Mouse (Mus musculus) kidney, postnatal 0 days (tissue): Measurements from ENCODE around the gene Adamts3. TPM values are rescaled to one million over a fixed set of nuclear protein-coding genes. Genes with fewer than 3 reads are reported as not detected.
A peak's percentile ranks its signal among the peaks of the same experiment; 100 is the strongest.

ENCODE experiments used
- ATAC-seq: fragments of 200-750 bp; cut with Nextera tagmentation; replicated peaks from 2 replicates; pipeline ENCODE4 v1.8.0; 2017; ENCODE audit warnings: low read depth, moderate number of reproducible peaks, moderate TSS enrichment, moderate library complexity; ENCODE audit not compliant: low FRiP score
- DNase-seq: peaks from one replicate; pipeline ENCODE4 v3.0.0-alpha.2; 2016; ENCODE audit warnings: low spot score
- H3K27ac ChIP-seq: fragments of 300-500 bp; sonication (generic); 2 replicates; pipeline ENCODE4 v1.5.1; 2014; ENCODE audit warnings: mild to moderate bottlenecking
- H3K27me3 ChIP-seq: fragments of 300-500 bp; sonication (generic); 2 replicates; pipeline ENCODE4 v1.6.1; 2014; ENCODE audit warnings: low read length, mixed read lengths; ENCODE audit not compliant: insufficient read depth
- H3K36me3 ChIP-seq: fragments of 300-500 bp; sonication (generic); 2 replicates; pipeline ENCODE4 v1.6.1; 2014; ENCODE audit warnings: low read length, mixed read lengths; ENCODE audit not compliant: insufficient read depth
- H3K4me1 ChIP-seq: fragments of 300-500 bp; sonication (generic); replicated peaks from 2 replicates; pipeline ENCODE4 v1.6.1; 2014; ENCODE audit warnings: antibody characterized with exemption, low read length, mixed read lengths; ENCODE audit not compliant: insufficient read depth
- H3K4me2 ChIP-seq: fragments of 300-500 bp; sonication (generic); 2 replicates; pipeline ENCODE4 v1.6.1; 2014; ENCODE audit warnings: mild to moderate bottlenecking, low read length, moderate library complexity, mixed read lengths
- H3K4me3 ChIP-seq: fragments of 300-500 bp; sonication (generic); replicated peaks from 2 replicates; pipeline ENCODE4 v1.5.1; 2014; ENCODE audit warnings: low read depth, low read length
- H3K9ac ChIP-seq: fragments of 300-500 bp; sonication (generic); 2 replicates; pipeline ENCODE4 v1.6.1; 2014; ENCODE audit warnings: low read depth, low read length
- H3K9me3 ChIP-seq: fragments of 300-500 bp; sonication (generic); replicated peaks from 2 replicates; pipeline ENCODE4 v1.6.1; 2016; ENCODE audit warnings: low read length, inconsistent platforms, mixed read lengths
- CTCF ChIP-seq: IDR thresholded peaks from 2 replicates; pipeline ENCODE4 v1.5.1; 2016; ENCODE audit warnings: antibody characterized with exemption, low read depth, mild to moderate bottlenecking, moderate library complexity
- WGBS: fragments of 180-500 bp; shearing (Covaris S2); extraction: QIAGEN DNeasy Blood & Tissue Kit; methylation state at CpG from one replicate; pipeline ENCODE4 v1.1.7; 2014; 5-methylcytosine and 5-hydroxymethylcytosine counted together
- polyA plus RNA-seq: library from polyadenylated mRNA; unstranded; fragments of >200 nt; fragmentation: Nextera tagmentation; extraction: Ambion mirVana; gene quantifications from 2 replicates; pipeline ENCODE4 v1.2.1, GENCODE M21; 2015

Gene Adamts3
- polyA plus RNA-seq, 1 experiment from 2014 or later, result 1.2 TPM

- 86% methylated on average over 4 of the region's 4 CpGs for WGBS
- Histone ChIP-seq H3K36me3 (no peaks in the 10 kb centered on the region), H3K4me3 (no peak overlapping the region), H3K27me3 (no peaks in the 10 kb centered on the region), H3K4me1 (no peaks in the 10 kb centered on the region), H3K9me3 (no peaks in the 10 kb centered on the region), H3K4me2 (no peak overlapping the region), H3K9ac (no peak overlapping the region), H3K27ac (no peak overlapping the region)
- DNase-seq, result no peak
- no peak for ATAC-seq
- TF ChIP-seq CTCF, result no peak
Observed at GRCm38 (mm10) chr5:89760368-89760767, 122.8 kb downstream of the Adamts3 start.

GRCm38 (mm10) chr5:89751836-89752235 is 131.3 kb downstream of the Adamts3 start:
- H3K9ac ChIP-seq, result no peak overlapping the region
- H3K36me3 ChIP-seq, result no peaks in the 10 kb centered on the region
- no peaks in the 10 kb centered on the region for H3K4me1 ChIP-seq
- WGBS, result 89% methylated on average over 2 of the region's 2 CpGs
- no peak overlapping the region for H3K4me2 ChIP-seq
- no peak for ATAC-seq
- H3K9me3 ChIP-seq, result no peaks in the 10 kb centered on the region
- no peaks in the 10 kb centered on the region for H3K27me3 ChIP-seq
- DNase-seq, result no peak
- no peak overlapping the region for H3K4me3 ChIP-seq
- no peak for TF ChIP-seq CTCF
- no peak overlapping the region for H3K27ac ChIP-seq

GRCm38 (mm10) chr5:89748185-89748884 is 134.8 kb downstream of the Adamts3 start:
- DNase-seq, result peak; percentile 11
- H3K27ac ChIP-seq, result no peak overlapping the region

GRCm38 (mm10) chr5:89747149-89747659 is 135.9 kb downstream of the Adamts3 start:
- Histone ChIP-seq H3K4me2 (no peak overlapping the region), H3K27me3 (no peaks in the 10 kb centered on the region), H3K9ac (no peak overlapping the region), H3K36me3 (no peaks in the 10 kb centered on the region), H3K27ac (no peak overlapping the region), H3K4me3 (no peak overlapping the region), H3K9me3 (no peaks in the 10 kb centered on the region), H3K4me1 (no peaks in the 10 kb centered on the region)
- 79% methylated on average over 5 of the region's 5 CpGs for WGBS
- DNase-seq, result no peak
- no peak for ATAC-seq
- TF ChIP-seq CTCF, result no peak

More at GRCm38 (mm10) chr5:89748185-89748884, 134.8 kb downstream of the Adamts3 start:
- no peak for TF ChIP-seq CTCF
- ATAC-seq, result no peak
- no peaks in the 10 kb centered on the region for H3K4me1 ChIP-seq
- H3K9me3 ChIP-seq, result no peaks in the 10 kb centered on the region
- H3K27me3 ChIP-seq, result no peaks in the 10 kb centered on the region
- no peaks in the 10 kb centered on the region for H3K36me3 ChIP-seq
- WGBS, result 73% methylated on average over 2 of the region's 2 CpGs
- no peak overlapping the region for H3K4me2 ChIP-seq
- no peak overlapping the region for H3K9ac ChIP-seq
- no peak overlapping the region for H3K4me3 ChIP-seq

GRCm38 (mm10) chr5:89745112-89745511 is 138.0 kb downstream of the Adamts3 start:
- TF ChIP-seq CTCF, result no peak
- no peaks in the 10 kb centered on the region for H3K4me1 ChIP-seq
- no peak for DNase-seq
- no peaks in the 10 kb centered on the region for H3K9me3 ChIP-seq
- H3K9ac ChIP-seq, result no peak overlapping the region
- no peak overlapping the region for H3K4me3 ChIP-seq
- 86% methylated on average over 2 of the region's 2 CpGs for WGBS
- no peaks in the 10 kb centered on the region for H3K36me3 ChIP-seq
- no peak overlapping the region for H3K27ac ChIP-seq
- ATAC-seq, result no peak
- no peaks in the 10 kb centered on the region for H3K27me3 ChIP-seq
- H3K4me2 ChIP-seq, result no peak overlapping the region

- Histone ChIP-seq H3K27me3 (no peaks in the 10 kb centered on the region), H3K4me3 (no peak overlapping the region), H3K27ac (no peak overlapping the region), H3K4me1 (no peaks in the 10 kb centered on the region), H3K36me3 (no peaks in the 10 kb centered on the region), H3K4me2 (no peak overlapping the region), H3K9me3 (no peaks in the 10 kb centered on the region), H3K9ac (no peak overlapping the region)
- 50% methylated on average over 2 of the region's 2 CpGs for WGBS
- no peak for TF ChIP-seq CTCF
- ATAC-seq (no peak), DNase-seq (no peak)
Observed at GRCm38 (mm10) chr5:89734759-89735158, 148.4 kb downstream of the Adamts3 start.
